Mouse (Mus musculus) fibroblast of lung, adult 2 months (primary cell): Measurements from ENCODE around the gene Slc25a21.
"Not testable (repeated sequence)": the region's sequence is repeated elsewhere in the genome, so short reads cannot be mapped to it uniquely, and the experiment has no call there.

ENCODE experiments used
- DNase-seq: peaks from one replicate; pipeline ENCODE4 v3.0.0-alpha.2; 2011; ENCODE audit warnings: low read depth

Gene Slc25a21

GRCm38 (mm10) chr12:57197363-57198026 is at the start of gene Slc25a21:
Slc25a21 (minus strand) TSS chr12:57197472.
- no peak for DNase-seq

- DNase-seq = no peak
Measured at GRCm38 (mm10) chr12:57243671-57244495, 46.6 kb upstream of the Slc25a21 start.

- DNase-seq = no peak
Measured at GRCm38 (mm10) chr12:57233386-57233785, 36.1 kb upstream of the Slc25a21 start.

GRCm38 (mm10) chr12:57231085-57231875 is 34.0 kb upstream of the Slc25a21 start:
- no peak for DNase-seq

GRCm38 (mm10) chr12:57230192-57230706 is 33.0 kb upstream of the Slc25a21 start, which contains the start of the genes Prps1l3 and Mipol1:
Prps1l3 (plus strand) TSS chr12:57230412.
Mipol1 (plus strand) TSS chr12:57230427.
- DNase-seq = peak; percentile 85

GRCm38 (mm10) chr12:57229703-57230102 is 32.4 kb upstream of the Slc25a21 start:
- DNase-seq = no peak

GRCm38 (mm10) chr12:57227776-57228175 is 30.5 kb upstream of the Slc25a21 start:
- DNase-seq = no peak

- DNase-seq = no peak
Measured at GRCm38 (mm10) chr12:57226411-57226810, 29.1 kb upstream of the Slc25a21 start.

GRCm38 (mm10) chr12:57212463-57212862 is 15.2 kb upstream of the Slc25a21 start:
- DNase-seq = not testable (repeated sequence)

GRCm38 (mm10) chr12:57211353-57212311 is 14.4 kb upstream of the Slc25a21 start:
- DNase-seq = no peak

- DNase-seq = no peak
Measured at GRCm38 (mm10) chr12:57204276-57204851, 7.1 kb upstream of the Slc25a21 start.

GRCm38 (mm10) chr12:57201901-57202300 is 4.6 kb upstream of the Slc25a21 start:
- no peak for DNase-seq

GRCm38 (mm10) chr12:57199427-57199826 is 2.2 kb upstream of the Slc25a21 start:
- DNase-seq = no peak

- DNase-seq = no peak
Measured at GRCm38 (mm10) chr12:57198269-57198668, 997 bp upstream of the Slc25a21 start.

- no peak for DNase-seq
Measured at GRCm38 (mm10) chr12:57196608-57197362, 487 bp downstream of the Slc25a21 start.

- DNase-seq = no peak
Measured at GRCm38 (mm10) chr12:57196286-57196607, 1.0 kb downstream of the Slc25a21 start.

- no peak for DNase-seq
Measured at GRCm38 (mm10) chr12:57194609-57195008, 2.7 kb downstream of the Slc25a21 start.

GRCm38 (mm10) chr12:57187032-57187431 is 10.2 kb downstream of the Slc25a21 start:
- no peak for DNase-seq

- no peak for DNase-seq
Measured at GRCm38 (mm10) chr12:57186126-57186525, 11.1 kb downstream of the Slc25a21 start.

GRCm38 (mm10) chr12:57185475-57185874 is 11.8 kb downstream of the Slc25a21 start:
- no peak for DNase-seq
